Mouse (Mus musculus) embryonic facial prominence, embryonic 12.5 days (tissue): Measurements from ENCODE around the gene Zc3h10. TPM values are rescaled to one million over a fixed set of nuclear protein-coding genes. Genes with fewer than 3 reads are reported as not detected.
"Not testable (repeated sequence)": the region's sequence is repeated elsewhere in the genome, so short reads cannot be mapped to it uniquely, and the experiment has no call there.

Experiments
- ATAC-seq: fragments of 200-750 bp; cut with Nextera tagmentation; 2 replicates; pipeline ENCODE4 v1.8.0; 2017; ENCODE audit not compliant: insufficient number of reproducible peaks, insufficient read depth, low FRiP score, low TSS enrichment
- H3K27ac ChIP-seq: fragments of 300-500 bp; sonication (generic); 2 replicates; pipeline ENCODE4 v1.5.1; 2016; ENCODE audit warnings: mild to moderate bottlenecking
- H3K27me3 ChIP-seq: fragments of 300-500 bp; sonication (generic); 2 replicates; pipeline ENCODE4 v1.6.1; 2016; ENCODE audit warnings: mild to moderate bottlenecking, moderate library complexity
- H3K36me3 ChIP-seq: fragments of 300-500 bp; sonication (generic); 2 replicates; pipeline ENCODE4 v1.6.1; 2016; ENCODE audit warnings: mild to moderate bottlenecking
- H3K4me1 ChIP-seq: fragments of 300-500 bp; sonication (generic); 2 replicates; pipeline ENCODE4 v1.6.1; 2016
- H3K4me2 ChIP-seq: fragments of 300-500 bp; sonication (generic); replicated peaks from 2 replicates; pipeline ENCODE4 v1.6.1; 2016; ENCODE audit warnings: mild to moderate bottlenecking, moderate library complexity
- H3K4me3 ChIP-seq: fragments of 300-500 bp; sonication (generic); 2 replicates; pipeline ENCODE4 v1.5.1; 2016; ENCODE audit warnings: mild to moderate bottlenecking
- H3K9ac ChIP-seq: fragments of 300-500 bp; sonication (generic); 2 replicates; pipeline ENCODE4 v1.6.1; 2016; ENCODE audit warnings: mild to moderate bottlenecking, moderate library complexity
- H3K9me3 ChIP-seq: fragments of 300-500 bp; sonication (generic); 2 replicates; pipeline ENCODE4 v1.6.1; 2016; ENCODE audit warnings: mild to moderate bottlenecking, moderate library complexity
- WGBS: fragments of 180-500 bp; shearing (Covaris S2); methylation state at CpG from one replicate; pipeline ENCODE4 v1.1.7; 2016; 5-methylcytosine and 5-hydroxymethylcytosine counted together
- polyA plus RNA-seq: library from polyadenylated mRNA; unstranded; fragments of >200 nt; fragmentation: Nextera tagmentation; extraction: Ambion mirVana; gene quantifications from 2 replicates; pipeline ENCODE4 v1.2.1, GENCODE M21; 2016

The Zc3h10 gene
- polyA plus RNA-seq, 1 experiment from 2014 or later: 18.8 TPM

- Histone ChIP-seq H3K36me3 (peaks cover 39% of the 10 kb centered on the region), H3K9me3 (no peaks in the 10 kb centered on the region), H3K4me1 (0 out of 2 replicates have a peak, but pooled peaks cover 4% of the 10 kb centered on the region), H3K4me3 (no peak overlapping the region), H3K9ac (no peak overlapping the region), H3K4me2 (no peak overlapping the region), H3K27ac (no peak overlapping the region), H3K27me3 (peaks cover 49% of the 10 kb centered on the region)
- 65% methylated on average over 7 of the region's 7 CpGs for WGBS
- no peak for ATAC-seq
Observed at GRCm38 (mm10) chr10:128518833-128519232, 28.7 kb downstream of the Zc3h10 start.

- Histone ChIP-seq H3K4me3 (no peak overlapping the region), H3K27me3 (peaks cover 38% of the 10 kb centered on the region), H3K36me3 (peaks cover 47% of the 10 kb centered on the region), H3K9me3 (no peaks in the 10 kb centered on the region), H3K9ac (no peak overlapping the region), H3K4me2 (0 out of 2 replicates have a peak overlapping the region, but pooled peaks have one; percentile 22), H3K4me1 (0 out of 2 replicates have a peak, but pooled peaks cover 3% of the 10 kb centered on the region), H3K27ac (no peak overlapping the region)
- WGBS: 17% methylated on average over 6 of the region's 6 CpGs
- no peak for ATAC-seq
Observed at GRCm38 (mm10) chr10:128516677-128517076, 30.9 kb downstream of the Zc3h10 start.

- peaks cover 38% of the 10 kb centered on the region for H3K27me3 ChIP-seq
- H3K4me2 ChIP-seq: peak overlapping the region; percentile 22; the same call in 1 of the 2 replicates
- H3K36me3 ChIP-seq: peaks cover 49% of the 10 kb centered on the region
- no peaks in the 10 kb centered on the region for H3K9me3 ChIP-seq
- H3K4me3 ChIP-seq: 0 out of 2 replicates have a peak overlapping the region, but pooled peaks have one; percentile 7
- no peak overlapping the region for H3K9ac ChIP-seq
- WGBS: 11% methylated on average over 20 of the region's 20 CpGs
- ATAC-seq: no peak
- no peak overlapping the region for H3K27ac ChIP-seq
- H3K4me1 ChIP-seq: 0 out of 2 replicates have a peak, but pooled peaks cover 3% of the 10 kb centered on the region
Observed at GRCm38 (mm10) chr10:128516029-128516428, 31.5 kb downstream of the Zc3h10 start.

GRCm38 (mm10) chr10:128515044-128515443 is 32.5 kb downstream of the Zc3h10 start:
- H3K27ac ChIP-seq: no peak overlapping the region
- peaks cover 38% of the 10 kb centered on the region for H3K27me3 ChIP-seq
- WGBS: 82% methylated on average over 4 of the region's 4 CpGs
- peaks cover 42% of the 10 kb centered on the region for H3K36me3 ChIP-seq
- H3K9me3 ChIP-seq: no peaks in the 10 kb centered on the region
- H3K4me1 ChIP-seq: 0 out of 2 replicates have a peak, but pooled peaks cover 3% of the 10 kb centered on the region
- no peak overlapping the region for H3K4me2 ChIP-seq
- ATAC-seq: no peak
- H3K9ac ChIP-seq: no peak overlapping the region
- H3K4me3 ChIP-seq: no peak overlapping the region

- Histone ChIP-seq H3K9me3 (no peaks in the 10 kb centered on the region), H3K36me3 (peaks cover 27% of the 10 kb centered on the region), H3K4me1 (0 out of 2 replicates have a peak, but pooled peaks cover 3% of the 10 kb centered on the region), H3K27ac (no peak overlapping the region), H3K4me2 (no peak overlapping the region), H3K9ac (no peak overlapping the region), H3K4me3 (no peak overlapping the region), H3K27me3 (peaks cover 20% of the 10 kb centered on the region)
- WGBS: 83% methylated on average over 12 of the region's 12 CpGs
- no peak for ATAC-seq
Observed at GRCm38 (mm10) chr10:128511761-128512160, 35.8 kb downstream of the Zc3h10 start.

- 88% methylated on average over 9 of the region's 9 CpGs for WGBS
- Histone ChIP-seq H3K4me3 (no peak overlapping the region), H3K4me1 (0 out of 2 replicates have a peak, but pooled peaks cover 3% of the 10 kb centered on the region), H3K27ac (no peak overlapping the region), H3K36me3 (peaks cover 23% of the 10 kb centered on the region), H3K4me2 (no peak overlapping the region), H3K27me3 (peaks cover 14% of the 10 kb centered on the region), H3K9me3 (no peaks in the 10 kb centered on the region), H3K9ac (no peak overlapping the region)
- ATAC-seq: no peak
Observed at GRCm38 (mm10) chr10:128511189-128511588, 36.4 kb downstream of the Zc3h10 start.

- no peak overlapping the region for H3K9ac ChIP-seq
- peaks cover 17% of the 10 kb centered on the region for H3K36me3 ChIP-seq
- H3K27me3 ChIP-seq: peaks cover 5% of the 10 kb centered on the region
- no peak overlapping the region for H3K27ac ChIP-seq
- 87% methylated on average over 11 of the region's 11 CpGs for WGBS
- no peaks in the 10 kb centered on the region for H3K4me1 ChIP-seq
- no peak overlapping the region for H3K4me2 ChIP-seq
- H3K9me3 ChIP-seq: no peaks in the 10 kb centered on the region
- no peak overlapping the region for H3K4me3 ChIP-seq
- no peak for ATAC-seq
Observed at GRCm38 (mm10) chr10:128510301-128510700, 37.3 kb downstream of the Zc3h10 start.

GRCm38 (mm10) chr10:128509831-128510230 is 37.7 kb downstream of the Zc3h10 start:
- no peak overlapping the region for H3K9ac ChIP-seq
- H3K9me3 ChIP-seq: no peaks in the 10 kb centered on the region
- peaks cover under 1% of the 10 kb centered on the region; the same call in 1 of the 2 replicates for H3K27me3 ChIP-seq
- H3K4me2 ChIP-seq: no peak overlapping the region
- ATAC-seq: no peak
- no peaks in the 10 kb centered on the region for H3K4me1 ChIP-seq
- no peak overlapping the region for H3K4me3 ChIP-seq
- H3K27ac ChIP-seq: no peak overlapping the region
- WGBS: 85% methylated on average over 4 of the region's 4 CpGs
- peaks cover 13% of the 10 kb centered on the region for H3K36me3 ChIP-seq

- no peaks in the 10 kb centered on the region for H3K9me3 ChIP-seq
- 83% methylated on average over 9 of the region's 9 CpGs for WGBS
- no peak overlapping the region for H3K4me2 ChIP-seq
- no peak for ATAC-seq
- H3K4me1 ChIP-seq: no peaks in the 10 kb centered on the region
- no peak overlapping the region for H3K27ac ChIP-seq
- no peak overlapping the region for H3K4me3 ChIP-seq
- H3K36me3 ChIP-seq: peaks cover 13% of the 10 kb centered on the region
- H3K27me3 ChIP-seq: no peaks in the 10 kb centered on the region
- H3K9ac ChIP-seq: no peak overlapping the region
Observed at GRCm38 (mm10) chr10:128509203-128509602, 38.4 kb downstream of the Zc3h10 start.

- no peak overlapping the region for H3K27ac ChIP-seq
- no peak overlapping the region for H3K4me2 ChIP-seq
- H3K4me3 ChIP-seq: no peak overlapping the region
- peaks cover 13% of the 10 kb centered on the region for H3K36me3 ChIP-seq
- no peak overlapping the region for H3K9ac ChIP-seq
- H3K27me3 ChIP-seq: no peaks in the 10 kb centered on the region
- WGBS: 79% methylated on average over 9 of the region's 9 CpGs
- H3K4me1 ChIP-seq: no peaks in the 10 kb centered on the region
- no peaks in the 10 kb centered on the region for H3K9me3 ChIP-seq
- no peak for ATAC-seq
Observed at GRCm38 (mm10) chr10:128508260-128508659, 39.3 kb downstream of the Zc3h10 start.

- Histone ChIP-seq H3K27ac (no peak overlapping the region), H3K27me3 (no peaks in the 10 kb centered on the region), H3K4me1 (no peaks in the 10 kb centered on the region), H3K9ac (no peak overlapping the region), H3K4me2 (no peak overlapping the region), H3K9me3 (no peaks in the 10 kb centered on the region), H3K4me3 (no peak overlapping the region), H3K36me3 (no peaks in the 10 kb centered on the region)
- ATAC-seq: no peak
- 95% methylated on average over 14 of the region's 14 CpGs for WGBS
Observed at GRCm38 (mm10) chr10:128505974-128506373, 41.6 kb downstream of the Zc3h10 start.

- ATAC-seq, H3K9ac ChIP-seq, H3K27ac ChIP-seq, H3K27me3 ChIP-seq, H3K4me2 ChIP-seq, H3K4me1 ChIP-seq, H3K4me3 ChIP-seq, H3K9me3 ChIP-seq, H3K36me3 ChIP-seq: not testable (repeated sequence)
- WGBS: 82% methylated on average over 5 of the region's 5 CpGs
Observed at GRCm38 (mm10) chr10:128505371-128505667, 42.3 kb downstream of the Zc3h10 start.
